Mouse (Mus musculus): ENCODE measurements around the gene Elf1. TPM values are rescaled to one million over a fixed set of nuclear protein-coding genes. Genes with fewer than 3 reads are reported as not detected.

Elf1 gene
- polyA plus RNA-seq, 1 experiment from 2014 or later = 18.5 TPM

GRCm38 (mm10) chr14:79516751-79517150 lies 35.8 kb downstream of the Elf1 start:
- Histone ChIP-seq H3K36me3 (ENCODE audit: control insufficient read depth, insufficient read depth, low read length) (no peaks in the 10 kb centered on the region), H3K9ac (ENCODE audit: low read depth, low read length) (no peak overlapping the region), H3K9me3 (ENCODE audit: control insufficient read depth, low read length) (no peaks in the 10 kb centered on the region), H3K4me3 (ENCODE audit: low read length) (no peak overlapping the region), H3K4me1 (ENCODE audit: control insufficient read depth, insufficient read depth, low read length) (no peaks in the 10 kb centered on the region), H3K27me3 (ENCODE audit: control insufficient read depth, insufficient read depth, low read length) (no peaks in the 10 kb centered on the region), H3K4me2 (replicated peaks; ENCODE audit: low read depth, low read length) (no peak overlapping the region), H3K27ac (ENCODE audit: low read depth, low read length) (no peak overlapping the region)
- no peak for ATAC-seq (ENCODE audit: low FRiP score, low TSS enrichment)
- 85% methylated on average over 2 of the region's 2 CpGs for WGBS

- H3K9me3 ChIP-seq (ENCODE audit: control insufficient read depth, low read length) = no peaks in the 10 kb centered on the region
- no peak for ATAC-seq (ENCODE audit: low FRiP score, low TSS enrichment)
- no peaks in the 10 kb centered on the region for H3K27me3 ChIP-seq (ENCODE audit: control insufficient read depth, insufficient read depth, low read length)
- WGBS = 88% methylated on average over 8 of the region's 8 CpGs
- H3K4me2 ChIP-seq (replicated peaks; ENCODE audit: low read depth, low read length) = no peak overlapping the region
- H3K4me3 ChIP-seq (ENCODE audit: low read length) = no peak overlapping the region
- no peak overlapping the region for H3K9ac ChIP-seq (ENCODE audit: low read depth, low read length)
- no peak overlapping the region for H3K27ac ChIP-seq (ENCODE audit: low read depth, low read length)
- no peaks in the 10 kb centered on the region for H3K4me1 ChIP-seq (ENCODE audit: control insufficient read depth, insufficient read depth, low read length)
- no peaks in the 10 kb centered on the region for H3K36me3 ChIP-seq (ENCODE audit: control insufficient read depth, insufficient read depth, low read length)
Observed at GRCm38 (mm10) chr14:79517185-79517740, 36.3 kb downstream of the Elf1 start.

DNA sequence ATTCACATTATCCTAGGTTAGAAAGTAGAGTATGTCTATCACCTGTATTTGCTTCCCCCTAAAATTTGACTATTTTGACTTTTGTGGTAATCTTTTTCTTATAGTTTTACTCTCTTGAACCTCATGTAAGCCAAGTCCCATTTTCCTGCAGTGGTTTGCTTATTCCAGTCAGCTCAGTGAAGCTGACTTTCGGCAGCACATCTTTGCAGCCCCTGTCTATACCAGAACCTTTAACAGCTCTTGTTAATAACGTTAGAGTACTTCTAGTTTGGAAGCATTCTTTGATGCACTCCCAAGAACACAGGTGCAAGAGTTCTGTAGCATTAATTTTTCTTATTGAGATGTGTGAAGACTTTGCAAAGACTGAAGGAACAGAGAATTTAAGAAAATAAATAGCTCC lies 37.1 kb downstream of the Elf1 start:
- Histone ChIP-seq H3K27me3 (ENCODE audit: control insufficient read depth, insufficient read depth, low read length) (no peaks in the 10 kb centered on the region), H3K4me2 (replicated peaks; ENCODE audit: low read depth, low read length) (no peak overlapping the region), H3K36me3 (ENCODE audit: control insufficient read depth, insufficient read depth, low read length) (no peaks in the 10 kb centered on the region), H3K9me3 (ENCODE audit: control insufficient read depth, low read length) (no peaks in the 10 kb centered on the region), H3K9ac (ENCODE audit: low read depth, low read length) (no peak overlapping the region), H3K27ac (ENCODE audit: low read depth, low read length) (no peak overlapping the region), H3K4me1 (ENCODE audit: control insufficient read depth, insufficient read depth, low read length) (no peaks in the 10 kb centered on the region), H3K4me3 (ENCODE audit: low read length) (no peak overlapping the region)
- ATAC-seq (ENCODE audit: low FRiP score, low TSS enrichment) = no peak
- WGBS = 87% methylated on average over 2 of the region's 2 CpGs

GRCm38 (mm10) chr14:79518761-79519662 lies 38.0 kb downstream of the Elf1 start:
- no peaks in the 10 kb centered on the region for H3K27me3 ChIP-seq (ENCODE audit: control insufficient read depth, insufficient read depth, low read length)
- no peaks in the 10 kb centered on the region for H3K9me3 ChIP-seq (ENCODE audit: control insufficient read depth, low read length)
- no peak overlapping the region for H3K9ac ChIP-seq (ENCODE audit: low read depth, low read length)
- ATAC-seq (ENCODE audit: low FRiP score, low TSS enrichment) = no peak
- H3K27ac ChIP-seq (ENCODE audit: low read depth, low read length) = no peak overlapping the region
- H3K4me2 ChIP-seq (replicated peaks; ENCODE audit: low read depth, low read length) = no peak overlapping the region
- no peaks in the 10 kb centered on the region for H3K36me3 ChIP-seq (ENCODE audit: control insufficient read depth, insufficient read depth, low read length)
- 69% methylated on average over 19 of the region's 19 CpGs for WGBS
- no peaks in the 10 kb centered on the region for H3K4me1 ChIP-seq (ENCODE audit: control insufficient read depth, insufficient read depth, low read length)
- no peak overlapping the region for H3K4me3 ChIP-seq (ENCODE audit: low read length)

GRCm38 (mm10) chr14:79519663-79519975 lies 38.6 kb downstream of the Elf1 start:
- Histone ChIP-seq H3K9me3 (ENCODE audit: control insufficient read depth, low read length) (no peaks in the 10 kb centered on the region), H3K36me3 (ENCODE audit: control insufficient read depth, insufficient read depth, low read length) (no peaks in the 10 kb centered on the region), H3K4me1 (ENCODE audit: control insufficient read depth, insufficient read depth, low read length) (no peaks in the 10 kb centered on the region), H3K4me2 (replicated peaks; ENCODE audit: low read depth, low read length) (no peak overlapping the region), H3K9ac (ENCODE audit: low read depth, low read length) (no peak overlapping the region), H3K27ac (ENCODE audit: low read depth, low read length) (no peak overlapping the region), H3K27me3 (ENCODE audit: control insufficient read depth, insufficient read depth, low read length) (no peaks in the 10 kb centered on the region), H3K4me3 (ENCODE audit: low read length) (no peak overlapping the region)
- no peak for ATAC-seq (ENCODE audit: low FRiP score, low TSS enrichment)
- WGBS = 50% methylated on average over 1 of the region's 1 CpGs

- Histone ChIP-seq H3K36me3 (ENCODE audit: control insufficient read depth, insufficient read depth, low read length) (no peaks in the 10 kb centered on the region), H3K27ac (ENCODE audit: low read depth, low read length) (no peak overlapping the region), H3K4me3 (ENCODE audit: low read length) (no peak overlapping the region), H3K9me3 (ENCODE audit: control insufficient read depth, low read length) (no peaks in the 10 kb centered on the region), H3K9ac (ENCODE audit: low read depth, low read length) (no peak overlapping the region), H3K4me2 (replicated peaks; ENCODE audit: low read depth, low read length) (no peak overlapping the region), H3K27me3 (ENCODE audit: control insufficient read depth, insufficient read depth, low read length) (no peaks in the 10 kb centered on the region), H3K4me1 (ENCODE audit: control insufficient read depth, insufficient read depth, low read length) (no peaks in the 10 kb centered on the region)
- no peak for ATAC-seq (ENCODE audit: low FRiP score, low TSS enrichment)
Observed at GRCm38 (mm10) chr14:79520612-79521011, 39.6 kb downstream of the Elf1 start.

DNA sequence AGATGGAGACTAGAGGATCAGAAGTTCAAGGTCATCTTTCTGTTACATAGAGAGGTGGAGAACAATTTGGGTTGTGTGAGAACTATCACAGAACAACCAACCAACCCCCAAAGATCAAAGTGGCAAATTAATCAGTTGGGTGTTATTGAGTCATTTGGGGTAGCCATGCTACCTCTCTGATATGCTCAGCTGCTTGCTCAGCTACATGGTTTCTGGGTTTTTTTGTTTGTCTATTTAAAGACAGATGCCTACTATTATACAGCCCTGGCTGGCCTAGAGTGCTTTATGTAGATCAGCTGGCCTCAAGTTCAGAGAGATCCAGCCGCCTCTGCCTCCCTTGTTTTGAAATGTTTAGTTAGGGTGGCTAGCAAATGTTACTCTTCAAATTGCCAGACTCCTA lies 40.1 kb downstream of the Elf1 start:
- ATAC-seq (ENCODE audit: low FRiP score, low TSS enrichment) = no peak
- WGBS = 75% methylated on average over 1 of the region's 1 CpGs
- Histone ChIP-seq H3K4me1 (ENCODE audit: control insufficient read depth, insufficient read depth, low read length) (no peaks in the 10 kb centered on the region), H3K4me3 (ENCODE audit: low read length) (no peak overlapping the region), H3K27ac (ENCODE audit: low read depth, low read length) (no peak overlapping the region), H3K9ac (ENCODE audit: low read depth, low read length) (no peak overlapping the region), H3K36me3 (ENCODE audit: control insufficient read depth, insufficient read depth, low read length) (no peaks in the 10 kb centered on the region), H3K9me3 (ENCODE audit: control insufficient read depth, low read length) (no peaks in the 10 kb centered on the region), H3K4me2 (replicated peaks; ENCODE audit: low read depth, low read length) (no peak overlapping the region), H3K27me3 (ENCODE audit: control insufficient read depth, insufficient read depth, low read length) (no peaks in the 10 kb centered on the region)

DNA sequence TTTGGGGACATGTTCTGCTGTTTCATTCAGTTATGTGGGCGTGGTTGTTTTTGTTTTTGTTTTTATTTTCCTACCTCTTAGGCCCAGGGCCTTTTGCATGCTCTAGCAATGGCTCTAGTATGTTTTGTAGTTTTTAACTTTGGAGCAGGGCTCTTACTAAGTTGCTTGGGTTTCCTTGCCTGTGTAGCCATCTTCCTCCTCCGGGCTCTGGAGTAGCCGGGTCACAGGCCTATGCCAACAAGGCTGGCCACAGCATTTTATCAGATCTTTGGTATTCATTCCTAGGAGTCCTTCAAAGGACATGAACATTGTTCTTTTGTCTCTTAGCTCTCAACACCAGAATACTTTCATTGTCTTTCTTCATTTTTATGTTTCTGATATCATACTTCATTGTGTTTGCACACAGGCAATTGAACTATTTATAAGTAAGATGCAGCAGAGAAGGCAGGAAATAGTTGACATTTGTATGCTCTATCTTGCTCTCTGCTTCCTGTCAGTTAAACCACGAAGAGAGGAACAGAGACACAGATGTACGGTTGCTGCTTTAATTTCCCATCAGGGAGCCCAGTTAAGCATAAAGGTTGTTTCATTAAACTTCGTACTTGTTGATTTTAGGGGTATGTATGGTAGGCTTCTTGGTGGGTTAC lies 40.6 kb downstream of the Elf1 start:
- no peak overlapping the region for H3K4me3 ChIP-seq (ENCODE audit: low read length)
- no peak overlapping the region for H3K4me2 ChIP-seq (replicated peaks; ENCODE audit: low read depth, low read length)
- no peak overlapping the region for H3K9ac ChIP-seq (ENCODE audit: low read depth, low read length)
- no peaks in the 10 kb centered on the region for H3K9me3 ChIP-seq (ENCODE audit: control insufficient read depth, low read length)
- H3K4me1 ChIP-seq (ENCODE audit: control insufficient read depth, insufficient read depth, low read length) = no peaks in the 10 kb centered on the region
- WGBS = 76% methylated on average over 6 of the region's 6 CpGs
- H3K27me3 ChIP-seq (ENCODE audit: control insufficient read depth, insufficient read depth, low read length) = no peaks in the 10 kb centered on the region
- no peak for ATAC-seq (ENCODE audit: low FRiP score, low TSS enrichment)
- no peak overlapping the region for H3K27ac ChIP-seq (ENCODE audit: low read depth, low read length)
- no peaks in the 10 kb centered on the region for H3K36me3 ChIP-seq (ENCODE audit: control insufficient read depth, insufficient read depth, low read length)

DNA sequence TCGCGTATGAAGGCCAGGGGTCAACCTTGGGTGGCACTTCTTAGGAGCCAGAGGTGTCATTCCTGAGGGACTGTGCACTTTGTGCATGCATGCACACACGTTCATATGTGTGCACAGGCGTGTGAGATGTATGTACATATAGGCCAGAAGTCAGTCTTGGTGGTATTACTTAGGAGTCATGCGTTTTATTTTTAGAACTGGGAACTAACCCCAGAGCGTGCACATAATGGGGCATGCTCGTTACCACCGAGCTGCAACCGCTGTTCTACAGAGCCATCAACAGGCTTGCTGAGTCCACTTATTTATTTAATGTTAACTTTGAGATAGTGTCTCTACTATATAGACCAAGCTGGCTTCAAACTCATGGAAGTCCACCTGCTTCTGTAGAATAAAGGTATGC lies 41.4 kb downstream of the Elf1 start:
- Histone ChIP-seq H3K4me1 (ENCODE audit: control insufficient read depth, insufficient read depth, low read length) (no peaks in the 10 kb centered on the region), H3K36me3 (ENCODE audit: control insufficient read depth, insufficient read depth, low read length) (no peaks in the 10 kb centered on the region), H3K27ac (ENCODE audit: low read depth, low read length) (no peak overlapping the region), H3K4me3 (ENCODE audit: low read length) (no peak overlapping the region), H3K9ac (ENCODE audit: low read depth, low read length) (no peak overlapping the region), H3K27me3 (ENCODE audit: control insufficient read depth, insufficient read depth, low read length) (no peaks in the 10 kb centered on the region), H3K4me2 (replicated peaks; ENCODE audit: low read depth, low read length) (no peak overlapping the region), H3K9me3 (ENCODE audit: control insufficient read depth, low read length) (no peaks in the 10 kb centered on the region)
- no peak for ATAC-seq (ENCODE audit: low FRiP score, low TSS enrichment)
- WGBS = 90% methylated on average over 9 of the region's 9 CpGs
